Mouse (Mus musculus) CH12.LX (cell line): ENCODE results near the gene Gm49450. TPM values are rescaled to one million over a fixed set of nuclear protein-coding genes. Genes with fewer than 3 reads are reported as not detected.
"Not testable (repeated sequence)": the region's sequence is repeated elsewhere in the genome, so short reads cannot be mapped to it uniquely, and the experiment has no call there.

Source experiments
- DNase-seq: peaks from one replicate; pipeline ENCODE4 v3.0.0-alpha.2; 2013; ENCODE audit errors: extremely low read depth
- H3K27ac ChIP-seq: 2 replicates; pipeline ENCODE4 v1.5.1; 2012; ENCODE audit warnings: low read depth, mild to moderate bottlenecking, control low read depth, moderate library complexity; ENCODE audit not compliant: insufficient read depth
- H3K27me3 ChIP-seq: replicated peaks from 2 replicates; pipeline ENCODE3; 2012; ENCODE audit warnings: inconsistent platforms
- H3K36me3 ChIP-seq, 2 experiments: replicated peaks in 1 of 2; 2 replicates each; pipeline versions ENCODE3 to v1.6.1; 2012; ENCODE audit warnings: inconsistent platforms in 1 of 2, low read length in 1 of 2, mild to moderate bottlenecking in 1 of 2, mixed read lengths in 1 of 2, moderate library complexity in 1 of 2; ENCODE audit not compliant: control insufficient read depth in 1 of 2, insufficient read depth in 1 of 2
- H3K4me1 ChIP-seq, 2 experiments: 2 replicates each; pipeline ENCODE4 v1.6.1; 2012; ENCODE audit warnings: inconsistent platforms in 1 of 2, moderate library complexity in 1 of 2; ENCODE audit not compliant: insufficient read depth in 2 of 2, control insufficient read depth in 1 of 2
- H3K4me2 ChIP-seq: 2 replicates; pipeline ENCODE4 v1.6.1; 2012; ENCODE audit warnings: low read depth, mild to moderate bottlenecking, control low read depth; ENCODE audit not compliant: poor library complexity, insufficient read depth, severe bottlenecking
- H3K4me3 ChIP-seq, 3 experiments: fragments of 150-350 bp in 1 of 3; sonication (generic) in 1 of 3; replicated peaks in 1 of 3; 2 replicates each; pipeline versions ENCODE3 to v1.5.1; 2011 to 2012; ENCODE audit warnings: low read depth in 2 of 3, low read length in 2 of 3, mild to moderate bottlenecking in 2 of 3, moderate library complexity in 2 of 3, control low read depth in 1 of 3, improper control_type of control experiment in 1 of 3, inconsistent platforms in 1 of 3, mixed read lengths in 1 of 3; ENCODE audit not compliant: poor library complexity in 1 of 3
- H3K79me2 ChIP-seq: replicated peaks from 2 replicates; pipeline ENCODE4 v1.6.1; 2012; ENCODE audit warnings: mild to moderate bottlenecking, moderate library complexity; ENCODE audit not compliant: control insufficient read depth, poor library complexity, insufficient read depth, severe bottlenecking; ENCODE audit errors: extremely low read depth
- H3K9ac ChIP-seq: 2 replicates; pipeline ENCODE4 v1.6.1; 2012; ENCODE audit warnings: low read depth, mild to moderate bottlenecking, control low read depth, moderate library complexity; ENCODE audit not compliant: insufficient read depth
- H3K9me3 ChIP-seq: replicated peaks from 2 replicates; pipeline ENCODE3; 2012; ENCODE audit warnings: low read length, inconsistent platforms, mixed read lengths
- CHD1 ChIP-seq: IDR thresholded peaks from 2 replicates; pipeline ENCODE4 v1.6.1; 2012; ENCODE audit warnings: low read depth, low read length, improper control_type of control experiment, inconsistent platforms
- CHD2 ChIP-seq: IDR thresholded peaks from 2 replicates; pipeline ENCODE4 v1.6.1; 2011; ENCODE audit warnings: low read length, improper control_type of control experiment
- E2F4 ChIP-seq: IDR thresholded peaks from 2 replicates; pipeline ENCODE4 v1.6.1; 2011; ENCODE audit warnings: low read depth, low read length, improper control_type of control experiment; ENCODE audit not compliant: insufficient replicate concordance
- EP300 ChIP-seq: IDR thresholded peaks from 2 replicates; pipeline ENCODE4 v1.6.1; 2011; ENCODE audit warnings: low read length, improper control_type of control experiment
- HCFC1 ChIP-seq: IDR thresholded peaks from 2 replicates; pipeline ENCODE4 v1.6.1; 2012; ENCODE audit warnings: low read depth, mild to moderate bottlenecking, inconsistent platforms, low read length, improper control_type of control experiment
- JUND ChIP-seq: conservative IDR thresholded peaks from 2 replicates; pipeline ENCODE4 v1.6.1; 2011; ENCODE audit warnings: low read depth, low read length, improper control_type of control experiment
- MAFK ChIP-seq: IDR thresholded peaks from 2 replicates; pipeline ENCODE4 v1.6.1; 2011; ENCODE audit warnings: low read length, improper control_type of control experiment; ENCODE audit not compliant: insufficient replicate concordance
- MXI1 ChIP-seq: IDR thresholded peaks from 2 replicates; pipeline ENCODE4 v1.6.1; 2011; ENCODE audit warnings: mild to moderate bottlenecking, low read depth, low read length, improper control_type of control experiment
- MYC ChIP-seq: IDR thresholded peaks from 2 replicates; pipeline ENCODE4 v1.6.1; 2011; ENCODE audit warnings: low read depth, mild to moderate bottlenecking, improper control_type of control experiment, low read length
- NELFE ChIP-seq: IDR thresholded peaks from 2 replicates; pipeline ENCODE4 v1.6.1; 2011; ENCODE audit warnings: low read depth, low read length, improper control_type of control experiment
- NRF1 ChIP-seq: IDR thresholded peaks from 2 replicates; pipeline ENCODE4 v1.6.1; 2014; ENCODE audit warnings: low read depth, mild to moderate bottlenecking, inconsistent platforms, low read length, improper control_type of control experiment, moderate library complexity
- RCOR1 ChIP-seq: conservative IDR thresholded peaks from 2 replicates; pipeline ENCODE4 v1.6.1; 2012; ENCODE audit warnings: low read depth, mild to moderate bottlenecking, inconsistent platforms, low read length, improper control_type of control experiment
- SIN3A ChIP-seq: IDR thresholded peaks from 2 replicates; pipeline ENCODE4 v1.6.1; 2012; ENCODE audit warnings: low read length, improper control_type of control experiment, inconsistent platforms
- TBP ChIP-seq: conservative IDR thresholded peaks from 2 replicates; pipeline ENCODE4 v1.6.1; 2011; ENCODE audit warnings: low read depth, low read length, improper control_type of control experiment
- TCF12 ChIP-seq: IDR thresholded peaks from 2 replicates; pipeline ENCODE4 v1.6.1; 2014; ENCODE audit warnings: low read depth, mild to moderate bottlenecking, inconsistent platforms, low read length, improper control_type of control experiment
- UBTF ChIP-seq: IDR thresholded peaks from 2 replicates; pipeline ENCODE4 v1.6.1; 2012; ENCODE audit warnings: low read depth, mild to moderate bottlenecking, inconsistent platforms, low read length, improper control_type of control experiment, moderate library complexity
- ZMIZ1 ChIP-seq: IDR thresholded peaks from 2 replicates; pipeline ENCODE4 v1.6.1; 2012; ENCODE audit warnings: low read depth, mild to moderate bottlenecking, inconsistent platforms, low read length, improper control_type of control experiment
- ZNF384 ChIP-seq: IDR thresholded peaks from 2 replicates; pipeline ENCODE4 v1.6.1; 2012; ENCODE audit warnings: low read depth, low read length, improper control_type of control experiment, inconsistent platforms
- dilution Hi-C: fragments of 300-500 bp; cut with MboI; formaldehyde crosslinking; loops from 2 replicates; pipeline ENCODE4 v1.14.3; 2020; ENCODE audit warnings: low sequenced_read_pairs; ENCODE audit not compliant: extremely low pct_unique_long_range_greater_than_20kb, extremely low pct_ligation_motif_present
- in situ Hi-C: fragments of 300-500 bp; cut with MboI; formaldehyde crosslinking; loops from 3 replicates; pipeline ENCODE4 v1.14.3; 2019; ENCODE audit warnings: low sequenced_read_pairs, low pct_ligation_motif_present, low pct_unique_long_range_greater_than_20kb, mixed read lengths
- polyA plus RNA-seq: library from polyadenylated mRNA; unstranded; fragments of >175 nt; gene quantifications from 2 replicates; pipeline ENCODE4 v1.2.1, GENCODE M21; 2012; ENCODE audit warnings: low read depth; ENCODE audit not compliant: insufficient read length
- total RNA-seq, 2 experiments: library from RNA; depleted of rRNA; stranded (reverse); fragments of 300-350 nt in 1 of 2; fragments of >200 nt in 1 of 2; gene quantifications; 2 replicates each; pipeline ENCODE4 v1.2.3; 2012 to 2014

Gm49450 gene
- total and polyA plus RNA-seq, 3 experiments, result 0.38 to 125 (median 4.7) TPM

GRCm38 (mm10) chr15:98952751-98953400 lies 475 bp downstream of the Gm49450 start (continued):
- TF ChIP-seq SIN3A (peak; percentile 93), CHD1 (no peak; the same call in none of the 2 replicates), CHD2 (peak; percentile 60), ZMIZ1 (no peak), EP300 (no peak), ZNF384 (peak; percentile 86), TCF12 (no peak), MAFK (no peak), HCFC1 (peak; percentile 3; the same call in 1 of the 2 replicates), E2F4 (no peak)

- Histone ChIP-seq H3K36me3 (peaks cover 8 to 18% of the 10 kb centered on the region in 2 experiments), H3K27me3 (no peaks in the 10 kb centered on the region), H3K4me2 (peak overlapping the region; percentile 63), H3K4me3 (peak overlapping the region; percentile 43 to 75 (median 49)), H3K9ac (peak overlapping the region; percentile 20; the same call in 1 of the 2 replicates), H3K9me3 (no peaks in the 10 kb centered on the region), H3K79me2 (peaks cover 6% of the 10 kb centered on the region; the same call in 1 of the 2 replicates), H3K4me1 (peaks cover 5 to 36% of the 10 kb centered on the region in 2 experiments), H3K27ac (no peak overlapping the region)
- dilution Hi-C loops, result no loop called here
- TF ChIP-seq UBTF, result no peak
- TF ChIP-seq E2F4, result no peak
- TF ChIP-seq EP300, result no peak
- TF ChIP-seq NELFE, result no peak
- TF ChIP-seq TBP, result no peak
- no peak for TF ChIP-seq TCF12
- no peak for TF ChIP-seq RCOR1
- no peak for TF ChIP-seq MYC
- TF ChIP-seq NRF1, result no peak
- no peak for TF ChIP-seq ZMIZ1
- no peak for TF ChIP-seq JUND
- no peak for TF ChIP-seq SIN3A
- no peak for TF ChIP-seq MAFK
- no peak for TF ChIP-seq MXI1
- in situ Hi-C loops, result no loop called here
- DNase-seq, result no peak
Observed at GRCm38 (mm10) chr15:98952063-98952455, 1.3 kb downstream of the Gm49450 start.

- H3K9ac ChIP-seq, DNase-seq, H3K79me2 ChIP-seq, H3K27ac ChIP-seq, in situ Hi-C loops, H3K9me3 ChIP-seq, H3K27me3 ChIP-seq, dilution Hi-C loops: not testable (repeated sequence)
- H3K4me2 ChIP-seq, result peak overlapping the region; percentile 63
- H3K4me1 ChIP-seq, result peaks cover 5 to 34% of the 10 kb centered on the region in 2 experiments
- peaks cover 8 to 18% of the 10 kb centered on the region in 2 experiments for H3K36me3 ChIP-seq
- peak overlapping the region in 1 of 3 experiments; percentile 75 for H3K4me3 ChIP-seq
Observed at GRCm38 (mm10) chr15:98951122-98952062, 2.0 kb downstream of the Gm49450 start.
